Mouse (Mus musculus): ENCODE data around the gene Vwa5b2. TPM values are rescaled to one million over a fixed set of nuclear protein-coding genes. Genes with fewer than 3 reads are reported as not detected.

Vwa5b2 gene
- polyA plus RNA-seq, 1 experiment: 0.34 TPM

DNA sequence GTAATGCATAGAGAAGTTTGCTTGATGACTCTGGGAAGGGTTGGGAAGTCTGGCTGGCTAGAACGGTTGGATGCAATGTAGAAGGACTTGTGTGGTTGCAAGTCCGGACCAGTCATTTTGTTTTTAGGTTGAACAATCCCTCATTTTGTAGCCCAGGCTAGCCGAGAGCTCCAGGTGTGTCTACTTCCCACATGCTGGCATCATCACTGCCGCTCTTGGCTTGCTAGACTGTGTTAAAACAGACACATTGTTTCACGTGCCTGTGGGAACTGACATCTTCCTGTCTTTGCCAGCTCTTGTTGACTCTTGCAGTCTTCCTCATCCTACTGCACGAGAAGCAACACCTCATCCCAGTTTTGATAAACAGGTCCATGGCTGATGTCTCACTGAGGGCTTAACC lies 34.3 kb upstream of the Vwa5b2 start:
- TF ChIP-seq CTCF (IDR thresholded peaks at IDR 0.05; ENCODE audit: insufficient read depth, low read length) (no peak), POLR2A (IDR thresholded peaks at IDR 0.05; ENCODE audit: borderline replicate concordance, extremely low read depth, low read depth, low read length) (no peak)
- no peaks in the 10 kb centered on the region for H3K4me1 ChIP-seq (ENCODE audit: control insufficient read depth, insufficient read depth, low read length)
- DNase-seq: no peak
- H3K4me3 ChIP-seq (replicated peaks; ENCODE audit: extremely low read depth, low read depth, low read length): no peak overlapping the region
- 81% methylated on average over 6 of the region's 6 CpGs for WGBS

DNA sequence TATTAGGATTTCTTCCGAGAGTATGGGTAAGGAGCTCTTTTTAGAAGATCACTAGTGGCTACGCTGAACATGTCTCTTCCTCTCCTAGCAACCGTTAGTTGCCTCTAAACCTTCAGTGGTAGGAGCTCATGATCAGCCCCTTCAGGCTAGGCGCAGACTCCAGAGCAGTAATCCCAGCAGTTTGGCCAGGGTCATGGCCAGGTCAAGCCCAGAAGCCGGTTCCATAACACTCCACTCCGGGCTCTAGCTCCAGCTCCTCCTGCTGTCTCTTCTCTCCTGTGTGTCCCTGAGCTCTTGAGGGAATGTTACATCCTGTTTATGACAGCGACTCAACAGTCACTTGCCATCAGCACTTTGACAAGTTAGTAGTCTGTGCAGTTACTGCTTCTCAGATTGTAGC lies 31.9 kb upstream of the Vwa5b2 start:
- Histone ChIP-seq H3K4me3 (replicated peaks; ENCODE audit: extremely low read depth, low read depth, low read length) (no peak overlapping the region), H3K4me1 (ENCODE audit: control insufficient read depth, insufficient read depth, low read length) (no peaks in the 10 kb centered on the region)
- WGBS: 75% methylated on average over 7 of the region's 7 CpGs
- TF ChIP-seq POLR2A (IDR thresholded peaks at IDR 0.05; ENCODE audit: borderline replicate concordance, extremely low read depth, low read depth, low read length): no peak
- TF ChIP-seq CTCF (IDR thresholded peaks at IDR 0.05; ENCODE audit: insufficient read depth, low read length): no peak
- no peak for DNase-seq

DNA sequence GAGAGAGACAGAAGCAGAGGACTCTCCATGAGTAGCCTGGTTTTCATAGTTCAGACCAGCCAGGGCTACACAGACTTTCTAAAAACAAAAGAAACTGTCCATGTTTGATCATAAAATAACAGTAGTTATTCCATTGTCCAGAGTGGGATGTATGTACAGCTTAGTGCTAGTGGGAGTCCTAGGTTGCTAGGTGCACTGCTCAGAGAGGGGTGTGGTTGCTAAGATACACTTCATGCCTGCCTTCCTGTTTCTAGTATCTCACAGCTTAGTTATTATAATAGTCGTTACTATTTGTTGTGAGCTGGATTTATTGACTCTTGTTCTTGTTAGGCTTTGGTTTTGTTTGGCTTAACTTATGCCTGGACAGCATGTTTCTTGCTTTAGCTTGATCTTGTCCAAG lies 24.2 kb upstream of the Vwa5b2 start:
- H3K4me1 ChIP-seq (ENCODE audit: control insufficient read depth, insufficient read depth, low read length): no peaks in the 10 kb centered on the region
- TF ChIP-seq POLR2A (IDR thresholded peaks at IDR 0.05; ENCODE audit: borderline replicate concordance, extremely low read depth, low read depth, low read length): no peak
- TF ChIP-seq CTCF (IDR thresholded peaks at IDR 0.05; ENCODE audit: insufficient read depth, low read length): no peak
- DNase-seq: no peak
- 25% methylated on average over 1 of the region's 1 CpGs for WGBS
- H3K4me3 ChIP-seq (replicated peaks; ENCODE audit: extremely low read depth, low read depth, low read length): no peak overlapping the region

DNA sequence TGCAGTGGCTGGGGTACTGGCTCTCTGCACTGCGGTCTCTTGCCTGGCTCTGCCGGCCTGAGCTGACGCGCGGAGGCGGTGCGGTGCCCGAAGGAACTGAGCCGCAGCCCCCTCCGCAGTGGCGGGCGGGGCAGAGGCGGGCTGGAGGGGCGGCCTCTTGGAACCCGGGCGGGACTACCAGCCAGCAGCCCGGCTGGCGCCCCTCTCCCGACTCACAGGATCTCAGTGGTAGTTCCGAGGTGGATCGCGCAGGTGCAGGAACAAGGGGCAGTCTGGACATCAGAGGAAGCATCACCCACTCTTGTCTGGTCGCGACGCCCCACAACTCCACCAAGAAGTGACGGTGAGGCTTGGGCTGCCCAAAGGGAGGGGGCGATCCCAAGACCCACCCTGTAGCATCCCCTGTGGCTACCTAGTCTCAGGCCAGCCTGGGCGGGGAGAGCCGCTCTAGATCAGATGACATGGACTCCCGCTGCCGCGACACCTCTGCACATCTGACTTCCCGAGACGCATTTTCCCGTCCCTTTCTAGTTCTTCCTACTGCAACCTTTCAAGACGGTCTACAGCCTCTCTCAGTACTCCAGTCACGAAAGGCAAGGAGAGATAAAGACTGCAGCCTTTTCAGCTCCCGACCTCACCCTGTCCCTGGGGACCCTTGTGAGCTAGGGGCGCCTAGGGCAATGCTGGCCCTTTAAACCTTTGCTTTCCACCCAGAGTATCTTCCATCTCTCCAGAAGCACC lies 838 bp downstream of the Vwa5b2 start:
- no peak for DNase-seq
- WGBS: under 1% methylated on average over 39 of the region's 39 CpGs
- peak overlapping the region; percentile 6 for H3K4me3 ChIP-seq (replicated peaks; ENCODE audit: extremely low read depth, low read depth, low read length)
- TF ChIP-seq CTCF (IDR thresholded peaks at IDR 0.05; ENCODE audit: insufficient read depth, low read length) (no peak), POLR2A (IDR thresholded peaks at IDR 0.05; ENCODE audit: borderline replicate concordance, extremely low read depth, low read depth, low read length) (no peak)
- H3K4me1 ChIP-seq (ENCODE audit: control insufficient read depth, insufficient read depth, low read length): peaks cover 3% of the 10 kb centered on the region

DNA sequence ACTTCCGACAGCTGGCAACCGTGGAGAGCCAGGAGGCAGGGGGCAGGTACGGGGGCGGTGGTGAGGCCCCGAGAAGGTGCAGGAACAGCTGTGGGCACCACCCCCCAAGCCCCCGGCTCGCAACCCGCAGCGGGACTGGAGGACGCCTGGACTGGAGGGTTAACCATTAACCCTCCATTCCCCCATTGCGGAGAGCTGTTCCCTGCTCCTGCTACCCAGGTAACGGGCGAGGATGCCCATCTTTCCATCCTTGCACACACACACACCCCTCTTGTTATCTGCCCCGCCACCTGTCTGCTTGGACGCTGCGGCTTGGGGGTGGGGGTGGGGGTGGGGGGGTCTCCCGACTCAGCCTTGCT lies 1.4 kb downstream of the Vwa5b2 start:
- H3K4me1 ChIP-seq (ENCODE audit: control insufficient read depth, insufficient read depth, low read length): peaks cover 3% of the 10 kb centered on the region
- WGBS: 4% methylated on average over 17 of the region's 17 CpGs
- no peak for TF ChIP-seq CTCF (IDR thresholded peaks at IDR 0.05; ENCODE audit: insufficient read depth, low read length)
- TF ChIP-seq POLR2A (IDR thresholded peaks at IDR 0.05; ENCODE audit: borderline replicate concordance, extremely low read depth, low read depth, low read length): no peak
- no peak for DNase-seq
- no peak overlapping the region for H3K4me3 ChIP-seq (replicated peaks; ENCODE audit: extremely low read depth, low read depth, low read length)

DNA sequence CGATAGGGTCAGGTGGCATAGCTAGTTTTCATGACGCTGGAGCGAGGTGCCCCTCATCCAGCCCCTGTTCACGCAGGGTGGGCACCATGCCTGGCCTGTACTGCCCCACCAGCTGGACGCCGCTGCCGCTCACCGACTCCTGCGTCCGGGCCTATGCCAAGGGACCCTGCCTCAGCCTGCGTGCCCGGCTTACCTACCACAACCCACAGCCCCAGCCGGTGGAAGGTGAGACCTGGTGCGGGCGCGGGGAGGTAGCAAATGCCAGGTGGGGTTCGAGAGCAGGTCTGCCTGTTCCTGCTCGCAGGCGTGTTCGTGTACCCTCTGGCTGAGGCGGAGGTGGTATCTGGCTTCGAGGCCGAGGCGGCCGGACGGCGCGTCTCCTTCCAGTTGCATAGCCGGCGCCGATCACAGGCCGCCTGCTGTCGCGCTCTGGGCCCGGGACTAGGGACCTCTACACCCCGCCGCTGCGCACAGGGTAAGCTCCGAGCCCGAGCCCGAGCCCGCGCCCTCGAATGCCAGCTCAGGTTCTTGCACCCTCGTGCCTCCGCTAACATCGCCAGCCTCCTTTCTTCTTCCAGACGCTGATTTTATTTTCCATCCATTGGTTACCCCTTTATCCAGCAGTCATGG lies 1.9 kb downstream of the Vwa5b2 start:
- H3K4me1 ChIP-seq (ENCODE audit: control insufficient read depth, insufficient read depth, low read length): peaks cover 3% of the 10 kb centered on the region
- no peak for TF ChIP-seq POLR2A (IDR thresholded peaks at IDR 0.05; ENCODE audit: borderline replicate concordance, extremely low read depth, low read depth, low read length)
- no peak for TF ChIP-seq CTCF (IDR thresholded peaks at IDR 0.05; ENCODE audit: insufficient read depth, low read length)
- no peak overlapping the region for H3K4me3 ChIP-seq (replicated peaks; ENCODE audit: extremely low read depth, low read depth, low read length)
- WGBS: 4% methylated on average over 48 of the region's 48 CpGs
- no peak for DNase-seq

DNA sequence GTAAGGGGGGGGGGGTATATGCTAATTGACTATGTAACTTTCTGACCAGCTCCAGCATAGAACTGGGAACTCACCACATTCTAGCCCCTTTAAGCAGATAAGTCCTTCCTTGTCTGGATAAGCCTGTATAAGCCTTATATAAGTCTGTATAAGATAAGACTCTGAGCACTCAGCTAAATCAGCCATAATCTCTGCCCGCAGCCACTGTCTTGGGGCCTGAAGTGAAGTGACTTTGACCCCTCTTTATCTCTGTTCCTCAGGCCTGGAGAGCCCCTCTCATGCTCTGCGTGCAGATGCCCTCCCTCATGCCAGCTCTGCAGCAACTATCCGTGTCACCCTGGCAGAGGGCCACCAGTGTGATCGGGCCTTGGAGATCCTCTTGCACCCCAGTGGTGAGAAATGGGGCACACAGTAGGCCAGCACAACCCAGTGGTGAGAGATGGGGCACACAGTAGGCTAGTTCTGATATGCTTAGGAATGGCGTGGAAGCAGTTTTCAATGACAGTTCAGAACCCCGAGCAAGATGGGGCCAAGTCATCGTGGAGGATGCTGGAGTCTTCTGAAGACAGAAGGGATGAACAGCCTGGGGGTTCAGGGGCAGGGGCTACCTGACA lies 5.9 kb downstream of the Vwa5b2 start:
- TF ChIP-seq CTCF (IDR thresholded peaks at IDR 0.05; ENCODE audit: insufficient read depth, low read length) (no peak), POLR2A (IDR thresholded peaks at IDR 0.05; ENCODE audit: borderline replicate concordance, extremely low read depth, low read depth, low read length) (no peak)
- H3K4me1 ChIP-seq (ENCODE audit: control insufficient read depth, insufficient read depth, low read length): peaks cover 1% of the 10 kb centered on the region
- 74% methylated on average over 7 of the region's 7 CpGs for WGBS
- H3K4me3 ChIP-seq (replicated peaks; ENCODE audit: extremely low read depth, low read depth, low read length): no peak overlapping the region
- no peak for DNase-seq

DNA sequence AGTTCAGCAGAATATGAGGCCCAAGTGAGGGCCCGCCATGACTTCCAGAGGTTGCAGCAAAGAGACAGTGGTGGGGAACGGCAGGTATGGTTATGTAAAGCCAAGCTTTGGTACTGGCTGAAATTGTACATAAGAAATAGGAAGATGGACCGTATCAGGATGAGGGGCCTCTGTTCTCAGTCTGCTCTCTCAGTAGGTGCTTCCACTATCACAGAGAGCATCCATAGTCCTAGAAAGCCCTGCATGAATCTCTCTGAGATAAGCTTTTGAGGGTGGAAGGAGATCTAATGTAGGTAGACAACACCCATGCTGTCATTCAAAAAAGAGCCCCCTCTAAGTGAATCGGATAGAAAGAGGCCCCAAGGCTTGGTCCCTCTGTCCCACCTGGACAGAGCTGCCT lies 6.5 kb downstream of the Vwa5b2 start:
- no peak for TF ChIP-seq CTCF (IDR thresholded peaks at IDR 0.05; ENCODE audit: insufficient read depth, low read length)
- no peak for TF ChIP-seq POLR2A (IDR thresholded peaks at IDR 0.05; ENCODE audit: borderline replicate concordance, extremely low read depth, low read depth, low read length)

DNA sequence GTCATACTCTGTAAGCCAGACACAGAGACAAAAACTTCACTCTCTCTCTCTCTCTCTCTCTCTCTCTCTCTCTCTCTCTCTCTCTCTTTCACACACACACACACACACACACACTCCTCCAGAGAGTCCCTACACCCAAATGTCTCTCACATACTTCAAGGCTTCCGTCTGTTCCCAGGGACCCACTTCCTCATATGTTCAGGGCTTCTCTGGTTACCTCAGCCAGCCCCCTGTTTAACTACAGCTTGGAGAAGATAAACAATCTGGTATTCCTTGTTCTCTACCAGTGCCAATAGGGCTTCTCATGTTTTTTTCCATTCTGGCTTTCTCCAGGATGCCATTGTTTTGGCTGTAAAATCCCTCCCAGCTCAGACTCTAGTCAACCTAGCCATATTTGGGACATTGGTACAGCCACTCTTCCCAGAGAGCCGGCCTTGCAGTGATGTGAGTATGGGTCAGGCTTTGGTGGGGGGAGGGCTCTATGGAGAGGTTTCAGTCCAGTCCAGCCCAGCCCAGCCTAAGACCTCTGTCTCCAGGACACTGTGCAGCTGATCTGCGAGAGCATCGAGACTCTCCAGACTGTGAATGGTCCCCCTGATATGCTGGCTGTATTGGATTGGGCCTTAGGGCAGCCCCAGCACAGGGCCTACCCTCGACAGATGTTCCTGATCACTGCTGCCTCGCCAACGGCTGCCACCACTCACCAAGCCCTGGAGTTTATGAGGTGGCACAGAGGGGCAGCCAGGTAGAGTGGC lies 7.6 kb downstream of the Vwa5b2 start:
- WGBS: 61% methylated on average over 7 of the region's 7 CpGs
- TF ChIP-seq CTCF (IDR thresholded peaks at IDR 0.05; ENCODE audit: insufficient read depth, low read length): no peak
- TF ChIP-seq POLR2A (IDR thresholded peaks at IDR 0.05; ENCODE audit: borderline replicate concordance, extremely low read depth, low read depth, low read length): no peak
- no peaks in the 10 kb centered on the region for H3K4me1 ChIP-seq (ENCODE audit: control insufficient read depth, insufficient read depth, low read length)
- no peak for DNase-seq
- no peak overlapping the region for H3K4me3 ChIP-seq (replicated peaks; ENCODE audit: extremely low read depth, low read depth, low read length)

More for the DNA sequence above, 6.5 kb downstream of the Vwa5b2 start:
- H3K4me1 ChIP-seq (ENCODE audit: control insufficient read depth, insufficient read depth, low read length): no peaks in the 10 kb centered on the region
- WGBS: 81% methylated on average over 4 of the region's 4 CpGs
- DNase-seq: no peak
- H3K4me3 ChIP-seq (replicated peaks; ENCODE audit: extremely low read depth, low read depth, low read length): no peak overlapping the region
